Mouse (Mus musculus): ENCODE results near the gene Cabp2. TPM values are rescaled to one million over a fixed set of nuclear protein-coding genes. Genes with fewer than 3 reads are reported as not detected.
A peak's percentile ranks its signal among the peaks of the same experiment; 100 is the strongest.
"Not testable (repeated sequence)": the region's sequence is repeated elsewhere in the genome, so short reads cannot be mapped to it uniquely, and the experiment has no call there.

Cabp2 gene
- polyA plus RNA-seq (2017; shearing (Covaris generic)), result not detected

DNA sequence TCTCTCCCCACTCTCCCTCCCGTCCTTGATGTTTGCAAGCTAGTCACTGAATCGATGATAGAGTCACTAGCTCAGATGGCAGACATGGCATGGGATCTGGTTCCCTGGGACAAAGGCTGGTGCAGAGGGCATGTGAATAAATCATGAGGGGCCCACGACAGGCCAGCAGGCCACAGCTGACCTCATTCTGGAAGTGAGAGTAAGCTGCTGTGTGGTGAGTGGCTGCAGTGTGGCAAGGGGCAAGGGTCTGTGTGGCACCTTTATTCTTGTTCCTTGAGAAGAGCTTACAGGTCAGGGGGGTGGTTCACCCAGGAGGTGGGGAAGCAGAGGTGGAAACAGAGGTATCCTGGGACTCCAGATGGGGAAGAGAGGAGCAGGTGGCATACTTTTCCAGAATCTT, at the start of gene Cabp2:
TSS of gene Cabp2 (plus strand) at position 185 of the 400 bp plus-strand sequence.
- ATAC-seq, result no peak

GRCm38 (mm10) chr19:4032668-4033067, 48.7 kb upstream of the Cabp2 start:
- ATAC-seq, result no peak

DNA sequence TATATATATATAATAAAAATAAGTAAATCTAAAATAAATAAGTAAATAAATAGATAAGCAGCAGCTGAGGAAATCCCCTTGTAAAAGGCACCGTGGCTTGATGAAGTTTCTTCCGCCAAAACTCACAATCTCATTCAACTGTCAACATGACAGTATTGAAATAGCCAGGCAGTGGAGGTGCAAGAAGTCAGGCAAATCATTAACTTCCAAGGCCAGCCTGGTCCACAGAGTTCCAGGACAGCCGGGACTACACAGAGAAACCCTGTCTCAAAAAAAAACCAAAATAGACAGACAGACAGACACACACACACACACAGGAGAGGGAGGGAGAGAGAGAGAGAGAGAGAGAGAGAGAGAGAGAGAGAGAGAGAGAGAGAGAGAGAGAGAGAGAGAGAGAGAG, 48.1 kb upstream of the Cabp2 start:
- no peak for ATAC-seq

DNA sequence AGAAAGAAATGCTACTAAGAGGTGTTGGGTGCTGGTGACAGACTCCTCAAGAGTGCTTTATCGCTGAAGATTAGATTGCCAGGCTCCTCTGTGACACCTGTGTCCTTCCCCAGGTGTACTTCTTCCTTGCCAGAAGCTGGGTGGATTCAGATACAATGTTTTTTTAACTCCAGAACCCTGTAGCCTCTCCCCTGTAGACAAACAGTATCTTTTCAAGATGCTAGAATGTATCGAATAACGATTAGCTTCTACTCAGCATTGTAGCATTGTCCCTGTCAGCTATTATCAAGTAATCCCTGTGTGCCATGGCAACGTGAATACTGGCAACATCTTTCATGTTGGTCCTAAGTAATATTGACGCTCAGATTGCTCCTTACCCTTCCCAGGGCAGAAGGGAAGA, 47.6 kb upstream of the Cabp2 start:
- ATAC-seq, result no peak

DNA sequence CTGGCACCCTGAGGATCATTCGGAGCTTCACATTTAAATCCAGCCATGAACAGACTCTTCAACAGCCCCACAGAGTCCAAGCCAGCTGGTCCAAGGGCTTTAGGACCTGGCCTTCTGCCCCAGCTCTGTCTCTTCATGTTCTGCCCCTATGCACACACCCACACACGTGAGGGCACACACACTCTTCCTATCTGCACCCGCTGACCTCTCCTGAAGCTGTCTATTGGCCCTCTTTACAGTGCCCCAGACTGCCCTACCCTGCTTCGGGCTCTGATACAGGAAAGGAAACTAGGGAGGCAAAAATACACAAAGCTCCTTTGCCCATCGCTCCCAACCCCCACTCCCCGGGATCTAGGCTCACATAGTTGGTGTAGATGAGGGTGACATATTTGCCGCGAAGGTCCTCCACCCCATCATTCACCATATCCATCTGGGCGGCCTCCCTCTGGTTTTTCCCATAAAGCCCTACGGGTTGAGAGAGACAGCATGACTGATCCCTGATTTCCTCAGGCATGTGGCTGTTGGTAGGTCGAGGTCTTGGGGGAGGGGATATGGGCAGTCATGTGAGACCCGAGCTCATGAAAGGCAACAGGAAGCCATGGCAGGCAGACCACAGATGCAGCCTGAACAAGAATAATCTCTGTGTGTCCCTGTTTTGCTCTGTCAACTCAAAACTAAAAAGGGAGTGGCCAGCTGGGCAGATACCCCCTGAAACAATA, 44.9 kb upstream of the Cabp2 start:
- ATAC-seq, result no peak

- not testable (repeated sequence) for ATAC-seq
Observed at GRCm38 (mm10) chr19:4037154-4037787, 44.1 kb upstream of the Cabp2 start.

GRCm38 (mm10) chr19:4037788-4038232, 43.6 kb upstream of the Cabp2 start, which contains the start of gene Gstp1:
Gene Gstp1 (minus strand): TSS chr19:4037985.
- ATAC-seq, result peak; percentile 98

GRCm38 (mm10) chr19:4040941-4041340, 40.4 kb upstream of the Cabp2 start:
- ATAC-seq, result not testable (repeated sequence)

DNA sequence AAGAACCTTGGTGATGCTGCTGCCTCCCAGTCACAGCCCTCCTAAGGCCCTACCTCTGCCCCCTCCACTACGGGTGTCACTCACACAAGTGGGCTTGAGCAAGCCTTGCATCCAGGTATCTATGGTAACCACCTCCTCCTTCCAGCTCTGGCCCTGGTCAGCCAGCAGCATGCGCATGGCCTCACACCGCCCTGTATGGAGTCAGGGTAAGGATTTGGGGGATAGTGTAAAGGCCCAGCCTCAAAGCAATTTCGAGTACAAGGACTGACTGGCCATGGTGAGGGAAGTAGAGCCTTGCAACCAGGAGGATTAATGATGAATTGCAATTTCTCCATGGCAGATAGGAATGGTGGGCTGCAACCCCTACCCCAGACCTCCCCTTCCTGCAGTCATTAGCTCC, 39.9 kb upstream of the Cabp2 start:
- ATAC-seq, result not testable (repeated sequence)

- no peak for ATAC-seq
Observed at GRCm38 (mm10) chr19:4042124-4042523, 39.3 kb upstream of the Cabp2 start.

- not testable (repeated sequence) for ATAC-seq
Observed at GRCm38 (mm10) chr19:4044109-4044508, 37.3 kb upstream of the Cabp2 start.

GRCm38 (mm10) chr19:4045966-4046865, 35.2 kb upstream of the Cabp2 start, which contains the start of gene Gstp2:
Gene Gstp2 (minus strand): TSS chr19:4046023.
- ATAC-seq, result no peak

DNA sequence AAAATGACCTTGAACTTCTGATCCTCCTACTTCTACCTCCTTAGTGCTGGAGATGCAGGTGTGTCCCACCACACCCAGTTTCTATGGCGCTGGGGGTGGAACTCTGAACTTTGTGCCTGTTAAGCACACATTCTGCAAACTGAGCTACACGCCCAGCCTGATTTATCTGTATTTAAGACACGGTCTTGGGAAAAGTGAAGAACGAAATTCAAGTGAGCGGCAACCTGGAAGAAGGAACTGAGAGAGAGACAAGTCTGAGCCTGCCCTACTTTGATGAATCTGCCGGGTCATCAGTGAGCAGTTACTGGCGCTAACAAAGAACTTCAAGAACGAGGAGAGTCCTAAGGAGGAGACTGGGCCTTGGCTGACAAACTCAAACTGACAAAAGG, 34.5 kb upstream of the Cabp2 start:
- no peak for ATAC-seq

GRCm38 (mm10) chr19:4047859-4048258, 33.5 kb upstream of the Cabp2 start:
- ATAC-seq, result no peak

GRCm38 (mm10) chr19:4049069-4049468, 32.3 kb upstream of the Cabp2 start:
- ATAC-seq, result not testable (repeated sequence)

- no peak for ATAC-seq
Observed at GRCm38 (mm10) chr19:4051016-4051415, 30.4 kb upstream of the Cabp2 start.

GRCm38 (mm10) chr19:4051741-4052515, 29.4 kb upstream of the Cabp2 start:
- peak; percentile 74 for ATAC-seq

DNA sequence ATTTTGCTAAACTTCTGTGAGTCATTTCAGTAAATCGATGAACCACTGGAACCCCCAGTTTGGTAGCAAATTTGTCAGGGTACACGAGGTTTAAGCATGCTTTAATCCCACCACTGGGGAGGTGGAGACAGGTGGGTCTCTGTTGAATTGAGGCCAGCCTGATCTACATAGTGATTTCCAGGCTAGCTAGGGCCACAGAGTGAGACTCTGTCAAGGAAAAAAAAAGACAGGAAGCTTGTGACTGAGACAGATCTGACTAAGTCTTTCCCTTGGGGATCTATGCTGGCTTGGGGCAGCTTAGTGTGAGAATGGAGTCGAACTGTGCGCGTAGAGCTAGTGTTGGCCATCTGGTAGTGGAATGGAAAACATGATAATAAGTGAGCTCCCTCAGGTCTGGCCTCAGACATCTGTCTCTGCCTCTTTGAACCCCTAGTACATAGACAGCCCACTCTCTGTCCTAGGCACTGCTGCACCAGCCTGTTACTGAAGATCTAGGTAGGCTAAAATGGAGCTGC, 28.8 kb upstream of the Cabp2 start:
- ATAC-seq, result peak; percentile 60

DNA sequence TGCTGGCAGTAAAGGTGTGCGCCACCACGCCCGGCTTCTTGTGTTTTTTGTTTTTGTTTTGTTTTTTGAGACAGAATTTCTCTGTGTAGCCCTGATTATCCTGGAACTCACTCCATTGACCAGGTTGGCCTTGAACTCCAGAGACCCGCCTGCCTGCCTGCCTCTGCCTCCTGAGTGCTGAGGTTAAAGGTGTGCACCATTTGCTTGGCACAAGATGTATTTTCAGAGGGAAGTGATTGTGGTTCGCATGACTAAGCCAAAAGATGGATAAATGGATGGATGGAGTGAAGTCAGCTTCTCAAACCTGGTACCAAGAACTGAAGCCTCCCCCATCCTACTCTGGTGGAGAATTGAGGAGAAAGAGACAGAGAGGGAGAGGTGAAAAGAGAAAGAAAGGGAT, 26.8 kb upstream of the Cabp2 start:
- ATAC-seq, result no peak

DNA sequence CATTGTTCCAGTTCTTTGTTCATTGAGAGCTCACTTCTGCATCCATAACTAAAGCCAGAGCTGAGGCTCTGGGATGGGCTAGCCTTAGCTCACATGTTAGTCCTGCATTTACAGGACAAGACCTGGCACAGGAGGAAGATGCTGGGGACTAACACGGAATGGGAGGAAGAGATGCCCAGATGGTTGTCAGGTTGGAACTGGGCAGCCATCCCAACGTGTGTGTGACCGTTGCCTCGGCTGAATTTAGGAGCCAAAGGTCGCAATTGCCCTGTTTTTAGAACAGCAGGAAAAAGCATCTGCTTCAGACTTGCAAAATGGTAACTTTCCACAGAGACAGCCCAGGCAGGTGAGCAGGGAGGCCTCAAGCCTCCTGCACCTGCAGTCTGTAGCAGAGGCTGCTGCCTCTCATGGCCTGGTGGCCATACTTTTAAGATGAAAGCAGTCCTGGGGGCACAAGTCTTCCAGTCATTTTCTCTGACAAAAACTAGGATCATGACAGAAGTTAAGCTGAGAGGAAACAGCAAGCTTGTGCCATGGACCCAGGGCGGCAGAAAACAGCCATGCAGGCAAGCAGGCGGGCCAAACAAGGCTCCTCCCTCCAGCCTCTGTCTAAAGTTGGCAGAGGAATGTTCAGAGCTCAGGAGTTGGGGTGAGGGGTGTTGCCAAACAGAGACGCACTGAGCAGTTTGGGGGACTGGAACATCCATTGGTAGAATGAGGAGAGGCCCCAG, 26.0 kb upstream of the Cabp2 start:
- no peak for ATAC-seq

All from CD4-positive, CD25-positive, alpha-beta regulatory T cell, adult 4 months (primary cell).